Mouse (Mus musculus) hindbrain, embryonic 15.5 days (tissue): ENCODE results near the gene Pkdrej. TPM values are rescaled to one million over a fixed set of nuclear protein-coding genes. Genes with fewer than 3 reads are reported as not detected.

ENCODE experiments used
- ATAC-seq: fragments of 200-750 bp; cut with Nextera tagmentation; 2 replicates; pipeline ENCODE4 v1.8.0; 2017; ENCODE audit warnings: low read depth, moderate number of reproducible peaks, moderate TSS enrichment; ENCODE audit not compliant: low FRiP score
- H3K27ac ChIP-seq: fragments of 300-500 bp; sonication (generic); replicated peaks from 2 replicates; pipeline ENCODE4 v1.5.1; 2015; ENCODE audit warnings: mild to moderate bottlenecking, inconsistent platforms
- H3K27me3 ChIP-seq: fragments of 300-500 bp; sonication (generic); 2 replicates; pipeline ENCODE4 v1.6.1; 2015; ENCODE audit warnings: control low read depth, inconsistent platforms
- H3K36me3 ChIP-seq: fragments of 300-500 bp; sonication (generic); 2 replicates; pipeline ENCODE4 v1.6.1; 2015; ENCODE audit warnings: control low read depth, inconsistent platforms
- H3K4me1 ChIP-seq: fragments of 300-500 bp; sonication (generic); replicated peaks from 2 replicates; pipeline ENCODE4 v1.6.1; 2015; ENCODE audit warnings: control low read depth, inconsistent platforms
- H3K4me2 ChIP-seq: fragments of 300-500 bp; sonication (generic); 2 replicates; pipeline ENCODE4 v1.6.1; 2015; ENCODE audit warnings: moderate library complexity, mild to moderate bottlenecking, inconsistent platforms
- H3K4me3 ChIP-seq: fragments of 300-500 bp; sonication (generic); 2 replicates; pipeline ENCODE4 v1.5.1; 2015; ENCODE audit warnings: mild to moderate bottlenecking, inconsistent platforms
- H3K9ac ChIP-seq: fragments of 300-500 bp; sonication (generic); 2 replicates; pipeline ENCODE4 v1.6.1; 2015; ENCODE audit warnings: inconsistent platforms
- H3K9me3 ChIP-seq: fragments of 300-500 bp; sonication (generic); 2 replicates; pipeline ENCODE4 v1.6.1; 2016; ENCODE audit warnings: control low read depth, inconsistent platforms
- WGBS: fragments of 180-500 bp; shearing (Covaris S2); methylation state at CpG from one replicate; pipeline ENCODE4 v1.1.7; 2015; 5-methylcytosine and 5-hydroxymethylcytosine counted together
- polyA plus RNA-seq: library from polyadenylated mRNA; unstranded; fragments of >200 nt; fragmentation: Nextera tagmentation; extraction: Ambion mirVana; gene quantifications from 2 replicates; pipeline ENCODE4 v1.2.1, GENCODE M21; 2015

Gene Pkdrej
- polyA plus RNA-seq, 1 experiment from 2014 or later = 0.04 TPM

DNA sequence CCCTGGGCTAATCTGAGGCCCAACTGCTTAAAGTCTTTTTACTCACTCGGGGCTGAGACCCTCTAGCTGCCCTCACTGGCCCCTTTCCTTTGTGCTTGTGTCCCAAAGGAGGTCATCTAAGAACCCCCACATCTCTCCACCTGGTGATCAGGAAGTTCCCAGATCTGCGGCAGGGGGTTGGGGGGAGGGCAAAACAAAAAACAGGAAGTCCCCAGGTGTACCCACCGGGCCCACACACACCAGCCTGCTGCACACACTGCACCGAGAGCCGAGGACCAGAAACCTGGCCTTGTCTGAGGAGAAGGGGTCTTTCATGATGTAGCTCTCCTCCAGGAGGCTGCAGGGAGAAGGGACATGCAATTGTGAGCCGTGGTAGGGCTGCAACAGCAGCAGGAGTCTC lies 13.5 kb downstream of the Pkdrej start:
- ATAC-seq = no peak
- Histone ChIP-seq H3K9ac (no peak overlapping the region), H3K27ac (no peak overlapping the region), H3K4me3 (no peak overlapping the region), H3K27me3 (no peaks in the 10 kb centered on the region), H3K9me3 (no peaks in the 10 kb centered on the region), H3K4me2 (no peak overlapping the region), H3K36me3 (no peaks in the 10 kb centered on the region), H3K4me1 (peaks cover 17% of the 10 kb centered on the region)
- 75% methylated on average over 6 of the region's 6 CpGs for WGBS

DNA sequence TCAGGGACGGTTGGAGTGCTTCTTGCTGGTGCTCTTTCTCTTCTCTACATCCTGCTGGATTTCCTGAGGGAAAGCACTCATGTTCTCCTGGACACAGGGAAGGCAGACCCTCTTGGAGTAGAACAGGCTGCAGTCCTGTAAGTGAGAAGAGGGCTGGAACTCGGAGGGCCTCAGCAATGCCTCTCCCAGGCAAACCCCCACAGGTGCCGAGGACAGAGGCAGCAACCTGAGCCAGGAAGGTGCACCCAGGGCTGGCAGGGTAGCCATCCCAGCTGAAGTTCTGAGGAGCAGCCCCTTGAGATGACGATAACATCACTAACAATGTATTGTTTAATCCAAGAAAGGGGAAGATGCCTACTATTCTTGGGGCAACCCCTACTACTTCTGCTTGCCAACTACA lies 14.1 kb downstream of the Pkdrej start:
- Histone ChIP-seq H3K27ac (no peak overlapping the region), H3K4me2 (no peak overlapping the region), H3K4me1 (peaks cover 16% of the 10 kb centered on the region), H3K9ac (no peak overlapping the region), H3K4me3 (no peak overlapping the region), H3K27me3 (no peaks in the 10 kb centered on the region), H3K36me3 (no peaks in the 10 kb centered on the region), H3K9me3 (no peaks in the 10 kb centered on the region)
- WGBS = 85% methylated on average over 4 of the region's 4 CpGs
- ATAC-seq = no peak

DNA sequence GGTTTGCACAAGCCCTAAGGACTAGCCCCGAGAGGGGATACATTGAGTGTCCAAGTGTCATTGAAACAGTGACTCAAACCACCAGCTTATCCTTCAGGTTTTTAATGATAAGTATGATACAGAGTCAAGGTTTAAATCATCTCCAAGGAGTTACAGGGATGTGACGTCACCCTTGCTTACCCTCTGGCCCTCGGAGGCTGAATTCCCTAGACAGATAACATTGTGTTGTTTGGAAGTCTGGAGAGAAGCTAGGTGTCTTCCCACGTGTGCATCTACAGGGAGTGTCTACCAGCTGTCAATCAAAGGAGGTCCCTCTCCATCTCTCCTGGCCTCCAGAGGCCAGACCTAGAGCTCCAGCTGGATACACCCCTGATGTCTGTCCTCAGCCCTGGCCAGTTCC lies 14.6 kb downstream of the Pkdrej start:
- no peak for ATAC-seq
- no peak overlapping the region for H3K4me3 ChIP-seq
- H3K36me3 ChIP-seq = no peaks in the 10 kb centered on the region
- 82% methylated on average over 4 of the region's 4 CpGs for WGBS
- no peak overlapping the region for H3K27ac ChIP-seq
- no peak overlapping the region for H3K9ac ChIP-seq
- no peak overlapping the region for H3K4me2 ChIP-seq
- H3K27me3 ChIP-seq = no peaks in the 10 kb centered on the region
- H3K9me3 ChIP-seq = no peaks in the 10 kb centered on the region
- H3K4me1 ChIP-seq = peaks cover 11% of the 10 kb centered on the region

DNA sequence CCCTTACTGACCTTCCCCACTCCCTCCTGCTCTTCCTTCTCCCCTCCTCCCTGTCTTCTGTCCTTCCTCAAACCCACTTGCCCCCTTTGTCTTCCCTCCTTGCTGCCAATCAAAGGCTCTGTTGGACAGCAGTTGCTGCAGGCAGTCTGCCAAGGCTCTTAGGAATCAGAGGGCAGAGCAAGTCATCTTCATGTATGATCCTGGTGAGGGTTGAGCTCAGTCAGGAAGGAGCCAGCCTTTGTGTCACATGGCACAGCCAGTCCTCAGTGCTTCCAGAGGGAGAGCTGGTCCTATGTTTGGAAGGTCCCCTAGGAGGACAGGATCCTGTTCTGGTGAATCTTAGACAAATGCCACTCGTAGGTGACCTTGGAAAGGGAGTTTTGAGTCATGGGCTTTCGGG lies 18.6 kb downstream of the Pkdrej start:
- Histone ChIP-seq H3K4me3 (no peak overlapping the region), H3K4me2 (no peak overlapping the region), H3K36me3 (no peaks in the 10 kb centered on the region), H3K9me3 (no peaks in the 10 kb centered on the region), H3K27me3 (no peaks in the 10 kb centered on the region), H3K27ac (no peak overlapping the region), H3K4me1 (no peaks in the 10 kb centered on the region), H3K9ac (no peak overlapping the region)
- ATAC-seq = no peak
- 80% methylated on average over 2 of the region's 2 CpGs for WGBS

DNA sequence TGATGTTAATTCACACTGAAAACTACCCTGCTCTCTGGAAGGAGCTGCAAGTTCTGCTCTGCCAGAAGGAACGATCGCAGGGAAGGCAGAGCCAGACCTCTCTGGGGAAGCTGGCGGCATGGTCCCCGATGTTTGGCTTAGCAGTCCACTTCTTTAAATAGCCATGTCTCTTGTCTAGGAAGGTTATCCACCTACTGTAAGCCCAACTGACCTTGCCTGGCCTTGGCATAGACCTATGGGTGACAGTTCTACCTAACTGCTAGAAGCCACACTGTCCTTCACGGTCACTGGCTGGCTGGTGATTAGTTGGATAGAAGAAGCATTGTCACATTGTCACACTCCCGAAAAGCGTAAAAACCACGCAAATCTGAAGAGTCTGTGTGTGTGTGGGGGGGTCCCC lies 22.9 kb downstream of the Pkdrej start:
- ATAC-seq = no peak
- H3K27ac ChIP-seq = no peak overlapping the region
- no peak overlapping the region for H3K4me3 ChIP-seq
- no peak overlapping the region for H3K4me2 ChIP-seq
- H3K27me3 ChIP-seq = no peaks in the 10 kb centered on the region
- 93% methylated on average over 8 of the region's 8 CpGs for WGBS
- no peak overlapping the region for H3K9ac ChIP-seq
- H3K36me3 ChIP-seq = no peaks in the 10 kb centered on the region
- no peaks in the 10 kb centered on the region for H3K9me3 ChIP-seq
- no peaks in the 10 kb centered on the region for H3K4me1 ChIP-seq

DNA sequence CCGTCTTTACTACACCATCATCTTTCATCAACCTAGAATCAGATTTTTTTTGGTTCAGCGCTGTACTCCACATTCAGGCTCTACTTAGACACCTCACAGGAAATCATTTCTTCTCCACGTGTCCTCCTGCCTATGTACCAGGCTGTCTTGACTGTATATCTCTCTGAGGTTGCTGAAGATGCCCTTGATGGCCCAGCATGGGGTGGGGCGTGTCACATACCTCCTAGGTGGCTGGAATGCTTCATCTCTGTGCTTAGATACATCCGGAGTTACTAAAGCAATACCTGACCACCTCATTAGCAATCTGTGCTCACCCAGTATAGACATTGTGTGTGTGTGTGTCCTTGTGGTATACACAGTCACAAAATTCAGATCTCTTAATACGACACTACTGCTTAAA lies 26.0 kb downstream of the Pkdrej start:
- ATAC-seq = no peak
- H3K4me3 ChIP-seq = no peak overlapping the region
- no peak overlapping the region for H3K4me2 ChIP-seq
- 82% methylated on average over 6 of the region's 6 CpGs for WGBS
- H3K9me3 ChIP-seq = no peaks in the 10 kb centered on the region
- no peak overlapping the region for H3K9ac ChIP-seq
- H3K36me3 ChIP-seq = no peaks in the 10 kb centered on the region
- H3K27me3 ChIP-seq = no peaks in the 10 kb centered on the region
- no peaks in the 10 kb centered on the region for H3K4me1 ChIP-seq
- no peak overlapping the region for H3K27ac ChIP-seq

DNA sequence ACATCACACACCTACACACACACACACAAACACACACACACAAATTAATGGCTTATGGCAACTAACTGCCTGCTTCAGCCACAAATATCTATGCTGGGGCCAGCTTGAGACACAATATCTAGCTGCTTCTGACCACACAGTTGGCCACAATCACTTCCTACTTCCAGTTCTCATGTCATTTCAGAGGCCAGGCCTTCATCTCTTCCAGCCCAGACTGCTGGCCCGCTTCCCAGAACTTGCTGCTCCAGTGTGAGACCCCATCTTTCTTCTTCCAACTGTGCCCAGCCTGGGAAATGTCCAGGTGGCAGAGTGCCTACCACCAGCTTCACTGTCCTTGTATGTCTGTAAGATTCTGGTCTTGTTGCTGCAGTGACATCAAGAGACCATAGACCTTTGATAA lies 28.7 kb downstream of the Pkdrej start:
- no peak overlapping the region for H3K4me3 ChIP-seq
- H3K9ac ChIP-seq = no peak overlapping the region
- H3K36me3 ChIP-seq = no peaks in the 10 kb centered on the region
- H3K9me3 ChIP-seq = no peaks in the 10 kb centered on the region
- no peak overlapping the region for H3K4me2 ChIP-seq
- no peaks in the 10 kb centered on the region for H3K4me1 ChIP-seq
- H3K27ac ChIP-seq = no peak overlapping the region
- ATAC-seq = no peak
- H3K27me3 ChIP-seq = no peaks in the 10 kb centered on the region
- 65% methylated on average over 1 of the region's 1 CpGs for WGBS

DNA sequence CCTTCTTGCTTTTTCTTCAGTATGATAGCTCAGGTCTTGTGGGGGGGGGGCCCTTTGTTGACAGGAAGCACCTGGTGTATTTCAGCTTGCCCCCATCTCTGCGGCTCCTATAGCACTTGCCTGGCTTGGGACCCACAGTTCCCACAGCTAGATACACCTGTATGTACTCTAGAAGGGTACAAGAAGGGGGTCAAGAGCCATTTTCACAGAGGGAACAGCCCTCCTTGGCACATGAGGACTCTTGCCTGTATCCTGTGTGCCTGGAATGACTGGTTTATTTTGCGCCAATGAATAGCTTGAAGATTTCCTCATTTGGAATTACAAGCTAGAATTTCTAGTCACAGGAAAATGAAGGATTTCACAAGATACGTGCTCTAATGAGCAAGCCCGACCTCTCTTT lies 30.1 kb downstream of the Pkdrej start:
- H3K27me3 ChIP-seq = no peaks in the 10 kb centered on the region
- no peak overlapping the region for H3K4me2 ChIP-seq
- no peak overlapping the region for H3K9ac ChIP-seq
- no peaks in the 10 kb centered on the region for H3K36me3 ChIP-seq
- no peak overlapping the region for H3K27ac ChIP-seq
- ATAC-seq = no peak
- H3K4me3 ChIP-seq = no peak overlapping the region
- H3K4me1 ChIP-seq = no peaks in the 10 kb centered on the region
- H3K9me3 ChIP-seq = no peaks in the 10 kb centered on the region
- WGBS = 89% methylated on average over 4 of the region's 4 CpGs

DNA sequence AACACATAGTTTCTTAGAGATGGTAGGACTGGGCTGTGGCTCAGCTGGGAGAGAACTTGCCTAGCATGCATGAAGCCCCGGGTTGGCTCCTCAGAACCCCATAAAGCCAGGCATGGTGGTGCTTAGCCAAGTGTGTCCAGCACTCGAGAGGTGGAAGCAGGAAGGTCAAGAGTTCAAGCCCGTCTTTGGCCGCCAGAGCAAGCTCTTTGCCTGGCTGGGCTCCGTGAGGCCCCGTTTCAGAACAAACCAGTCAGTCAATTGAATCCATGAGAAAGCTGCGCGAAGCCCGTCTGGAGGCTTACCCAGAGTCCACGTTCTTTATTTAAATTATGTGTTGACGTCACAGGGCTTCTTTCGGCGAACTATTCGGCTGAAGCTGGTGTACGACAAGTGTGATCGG lies 32.9 kb downstream of the Pkdrej start:
- Histone ChIP-seq H3K27me3 (no peaks in the 10 kb centered on the region), H3K27ac (no peak overlapping the region), H3K4me3 (no peak overlapping the region), H3K9me3 (no peaks in the 10 kb centered on the region), H3K4me2 (no peak overlapping the region), H3K9ac (no peak overlapping the region), H3K36me3 (no peaks in the 10 kb centered on the region), H3K4me1 (no peaks in the 10 kb centered on the region)
- WGBS = 78% methylated on average over 16 of the region's 16 CpGs
- ATAC-seq = no peak

DNA sequence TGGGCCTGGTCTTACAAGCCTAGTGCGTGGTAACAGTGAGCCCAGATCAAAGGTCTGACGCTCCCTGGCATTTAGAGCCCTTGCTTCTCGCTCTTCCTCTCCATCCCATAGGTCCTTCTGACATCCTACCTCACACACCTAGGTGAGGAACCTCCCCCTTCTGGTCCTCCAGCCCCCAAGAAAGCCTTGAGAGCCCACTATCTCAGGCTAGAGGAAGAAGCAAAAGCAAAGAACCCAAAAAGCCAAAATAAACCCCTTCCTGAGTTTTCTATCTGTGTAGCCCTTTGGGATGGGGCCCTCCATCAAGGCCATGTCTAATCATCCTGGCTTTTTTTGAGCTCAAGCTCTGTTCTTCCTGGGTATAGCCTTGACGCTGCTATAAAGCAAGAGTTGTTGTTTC lies 33.5 kb downstream of the Pkdrej start:
- no peak for ATAC-seq
- no peak overlapping the region for H3K9ac ChIP-seq
- H3K27ac ChIP-seq = no peak overlapping the region
- H3K9me3 ChIP-seq = no peaks in the 10 kb centered on the region
- no peak overlapping the region for H3K4me2 ChIP-seq
- H3K4me1 ChIP-seq = no peaks in the 10 kb centered on the region
- 90% methylated on average over 4 of the region's 4 CpGs for WGBS
- no peaks in the 10 kb centered on the region for H3K27me3 ChIP-seq
- no peak overlapping the region for H3K4me3 ChIP-seq
- H3K36me3 ChIP-seq = no peaks in the 10 kb centered on the region

DNA sequence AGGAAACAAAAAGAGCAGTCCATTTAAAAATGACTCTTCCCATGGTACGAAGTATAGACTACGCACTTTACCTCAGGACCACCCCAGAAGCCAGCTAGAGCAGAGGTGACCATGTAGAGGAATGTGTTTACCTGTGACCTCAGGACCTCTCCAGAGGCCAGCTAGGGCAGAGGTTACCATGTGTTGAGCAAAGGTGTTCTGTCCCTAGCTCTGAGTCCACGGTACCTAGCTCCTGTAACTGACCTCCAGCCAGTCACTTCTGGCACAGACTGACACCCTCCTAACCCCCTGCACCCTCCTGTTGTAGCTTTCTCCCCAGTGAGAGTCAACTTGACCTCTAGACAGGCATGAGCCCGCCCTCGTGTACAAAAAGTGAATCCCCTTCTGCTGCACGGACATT lies 34.1 kb downstream of the Pkdrej start:
- Histone ChIP-seq H3K9ac (no peak overlapping the region), H3K36me3 (no peaks in the 10 kb centered on the region), H3K27ac (no peak overlapping the region), H3K4me1 (no peaks in the 10 kb centered on the region), H3K4me3 (no peak overlapping the region), H3K4me2 (no peak overlapping the region), H3K9me3 (no peaks in the 10 kb centered on the region), H3K27me3 (no peaks in the 10 kb centered on the region)
- 95% methylated on average over 6 of the region's 6 CpGs for WGBS
- ATAC-seq = no peak

DNA sequence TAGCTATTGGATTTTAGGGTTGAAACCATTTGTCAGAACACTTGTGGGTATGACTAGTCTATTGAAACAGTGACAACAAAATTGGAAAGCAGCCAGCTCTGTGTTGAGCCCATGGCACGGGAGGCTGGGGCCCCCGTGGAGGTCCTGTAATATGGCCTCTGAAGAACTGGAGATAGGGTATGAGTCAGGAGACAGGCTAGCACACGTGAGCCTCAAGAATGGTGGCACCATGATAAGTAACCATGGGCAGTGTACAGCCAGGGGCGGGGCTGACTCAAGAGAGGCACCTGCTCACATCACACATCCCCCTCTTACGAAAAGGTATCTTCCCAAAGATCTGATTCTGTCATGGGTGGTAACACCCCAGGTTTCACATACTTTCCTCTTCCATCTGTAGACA lies 34.8 kb downstream of the Pkdrej start:
- Histone ChIP-seq H3K27me3 (no peaks in the 10 kb centered on the region), H3K9me3 (no peaks in the 10 kb centered on the region), H3K27ac (no peak overlapping the region), H3K9ac (no peak overlapping the region), H3K4me1 (no peaks in the 10 kb centered on the region), H3K4me2 (no peak overlapping the region), H3K4me3 (no peak overlapping the region), H3K36me3 (no peaks in the 10 kb centered on the region)
- 75% methylated on average over 5 of the region's 5 CpGs for WGBS
- ATAC-seq = no peak

DNA sequence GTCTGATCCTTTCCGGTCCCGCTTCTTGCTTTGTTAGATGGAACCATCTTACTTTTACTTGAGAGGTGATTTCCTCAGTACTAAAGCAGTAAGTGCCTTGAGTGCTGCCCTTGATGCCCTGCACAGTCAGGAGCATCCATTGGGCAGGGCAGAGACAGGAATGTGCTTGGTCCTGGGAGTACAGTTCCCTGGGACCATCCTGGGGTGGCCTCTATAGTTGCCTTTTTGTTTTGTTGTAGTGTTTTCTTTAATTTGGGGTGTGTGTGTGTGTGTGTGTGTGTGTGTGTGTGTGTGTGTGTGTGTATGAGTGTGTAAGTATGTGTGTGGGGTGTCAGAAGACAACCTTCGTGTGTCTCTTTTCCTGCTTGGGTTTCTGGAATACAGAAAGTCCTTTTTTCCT lies 37.2 kb downstream of the Pkdrej start:
- WGBS = 94% methylated on average over 3 of the region's 3 CpGs
- H3K27ac ChIP-seq = no peak overlapping the region
- no peaks in the 10 kb centered on the region for H3K9me3 ChIP-seq
- no peak overlapping the region for H3K4me2 ChIP-seq
- no peaks in the 10 kb centered on the region for H3K27me3 ChIP-seq
- H3K4me3 ChIP-seq = no peak overlapping the region
- H3K9ac ChIP-seq = no peak overlapping the region
- ATAC-seq = no peak
- no peaks in the 10 kb centered on the region for H3K4me1 ChIP-seq
- H3K36me3 ChIP-seq = no peaks in the 10 kb centered on the region
